18 mouse cellular contexts compared by ENCODE assay signal in the genomic region with DNA sequence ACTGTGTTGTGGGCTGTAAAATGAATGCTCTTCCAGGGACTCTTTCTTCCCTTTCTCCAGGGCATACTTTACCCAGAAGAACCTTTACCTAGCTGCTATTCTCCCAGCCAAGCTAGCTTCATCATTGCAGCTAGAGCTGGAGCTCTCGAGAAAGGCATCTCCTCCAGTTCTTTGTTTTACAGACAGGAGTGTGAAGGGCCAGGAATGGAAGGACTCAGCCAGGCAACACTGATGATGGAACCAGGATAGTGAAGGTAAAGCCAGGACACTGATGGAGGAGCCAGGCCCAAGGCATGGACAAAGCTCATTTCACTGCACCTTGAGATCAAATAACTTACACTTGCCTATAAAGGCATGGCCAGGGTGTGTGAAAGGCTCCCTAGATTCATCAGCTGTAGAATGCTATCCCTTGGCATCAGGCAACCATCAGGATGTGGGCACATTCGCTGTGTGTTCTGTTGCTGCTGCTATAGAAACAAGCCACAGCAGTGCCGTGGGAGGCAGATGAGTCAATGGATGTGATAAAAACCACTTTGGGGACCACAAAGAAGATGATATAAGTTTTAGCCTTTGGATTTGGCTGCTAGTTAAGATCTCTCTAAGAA.
DNase-seq lines count a peak whose midpoint lies in the region; TF ChIP-seq lines count a peak whose summit lies in the region.
"Had no signal": no experiment of that assay in that cellular context is flagged by ENCODE, and none has a peak within 500 bp of the region (broad histone marks: within the 10 kb centered on the region; RNA-seq: fewer than 3 reads in every experiment).

No protein-coding gene starts in this region.

- peak overlapping the region; percentile 73 for H3K27ac ChIP-seq in layer of hippocampus, adult 2 months
- H3K27ac ChIP-seq: forebrain, embryonic 10.5 days; kidney, embryonic 15.5 days; limb, embryonic 12.5 days; liver, embryonic 14.5 days; midbrain, embryonic 13.5 days; stomach, postnatal 0 days had no signal

- no peak overlapping the region for H3K4me3 ChIP-seq in layer of hippocampus, adult 2 months
- H3K4me3 ChIP-seq: forebrain, embryonic 10.5 days; kidney, embryonic 15.5 days; limb, embryonic 12.5 days; midbrain, embryonic 13.5 days had no signal

- no peak for TF ChIP-seq CTCF in layer of hippocampus, adult 2 months (conservative IDR thresholded peaks at IDR 0.05)

- intact Hi-C loops in left cerebral cortex, postnatal 4 days (cut with DNase I): no loop called here

- peak; percentile 63 to 81 for DNase-seq in left cerebral cortex, adult 18-20 months (ENCODE audit: low spot score in 2 of 2)
- no peak for DNase-seq in left cerebral cortex, postnatal 4 days
- peak; percentile 50 to 80 for DNase-seq in layer of hippocampus, adult 2 months (ENCODE audit: low spot score in 2 of 2)
- DNase-seq in left cerebral cortex, adult 8-10 months (ENCODE audit: low spot score in 2 of 2): peak; percentile 25 to 86
- peak; percentile 76 to 82 for DNase-seq in right cerebral cortex, postnatal 36 days (ENCODE audit: low spot score in 2 of 2)
- no peak for DNase-seq in thymus, adult 18-20 months
- DNase-seq in cerebellum, adult 9-11 months: no peak
- DNase-seq in lung, adult 18-20 months: no peak
- DNase-seq: cerebellum, adult 11 months; heart, adult 18-20 months; lung, postnatal 10 days; spleen, adult 18-20 months had no signal

Comparison
In these comparisons a context has a peak if more than half of its experiments do, and no peak if none do; other contexts are left out.
1. DNase-seq: peak in left cerebral cortex, adult 18-20 months (2 of 2), layer of hippocampus, adult 2 months (2 of 2), left cerebral cortex, adult 8-10 months (2 of 2) and right cerebral cortex, postnatal 36 days (2 of 2); none in left cerebral cortex, postnatal 4 days (single experiment), thymus, adult 18-20 months (0 of 2), cerebellum, adult 9-11 months (single experiment) and lung, adult 18-20 months (0 of 2).